Mouse (Mus musculus): ENCODE measurements at regions not wholly inside any gene's neighbourhood (a gene's known extent, or its start where the extent isn't known, plus 50 kb on each side); places are given as distances from the start of the nearest gene placed in this dataset.

DNA sequence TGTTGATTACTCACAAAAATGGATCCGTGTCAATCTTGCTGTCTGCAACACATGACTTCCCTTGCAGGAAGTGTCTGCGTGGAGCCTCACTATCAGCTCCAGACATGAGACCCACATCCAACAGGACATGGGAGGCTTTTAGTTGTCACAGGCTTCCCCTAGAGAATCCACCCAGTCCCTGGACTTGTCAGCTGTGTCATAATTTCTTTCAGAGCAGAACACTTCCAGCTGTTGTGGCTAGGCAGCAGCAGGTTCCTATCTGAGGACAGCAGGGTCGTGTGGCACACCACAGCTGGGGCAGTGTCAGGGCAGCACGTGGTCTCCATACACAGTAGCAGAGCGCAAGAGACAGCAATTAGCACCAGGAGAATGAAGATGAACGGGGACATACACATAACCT is 161.8 kb upstream of the Tcf21 start:
- H3K27me3 ChIP-seq (ENCODE audit: insufficient read depth, poor library complexity, severe bottlenecking): no peaks in the 10 kb centered on the region
- H3K36me3 ChIP-seq: no peaks in the 10 kb centered on the region
- H3K9me3 ChIP-seq: no peaks in the 10 kb centered on the region
- DNase-seq (ENCODE audit: low spot score): peak; percentile 78
- H3K4me1 ChIP-seq: 0 out of 2 replicates have a peak, but pooled peaks cover 5% of the 10 kb centered on the region
- no peak overlapping the region for H3K4me3 ChIP-seq
- 48% methylated on average over 6 of the region's 6 CpGs for WGBS
- H3K27ac ChIP-seq: no peak overlapping the region

DNA sequence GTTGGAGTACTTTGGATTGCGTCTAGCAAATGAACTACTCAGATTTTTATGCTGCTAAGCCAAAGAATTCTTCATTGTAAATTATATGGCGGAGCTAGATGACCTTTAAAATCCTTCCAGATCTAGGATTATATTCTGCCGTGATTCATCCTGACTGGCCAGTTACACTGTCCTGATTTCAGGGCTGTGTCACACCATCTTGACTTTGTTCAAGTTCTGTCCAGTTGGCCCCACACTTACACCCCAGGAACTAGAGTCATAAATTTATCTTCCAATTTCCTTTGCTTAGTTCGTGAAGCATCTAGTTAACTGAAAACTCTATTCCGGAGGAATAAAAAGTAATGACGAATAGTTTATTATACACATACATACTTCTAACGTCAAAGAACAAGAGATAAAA is 158.5 kb upstream of the Tcf21 start:
- Histone ChIP-seq H3K36me3 (no peaks in the 10 kb centered on the region), H3K27ac (no peak overlapping the region), H3K27me3 (ENCODE audit: insufficient read depth, poor library complexity, severe bottlenecking) (no peaks in the 10 kb centered on the region), H3K4me1 (0 out of 2 replicates have a peak, but pooled peaks cover 5% of the 10 kb centered on the region), H3K9me3 (no peaks in the 10 kb centered on the region), H3K4me3 (no peak overlapping the region)
- DNase-seq (ENCODE audit: low spot score): no peak
- WGBS: 87% methylated on average over 7 of the region's 7 CpGs

DNA sequence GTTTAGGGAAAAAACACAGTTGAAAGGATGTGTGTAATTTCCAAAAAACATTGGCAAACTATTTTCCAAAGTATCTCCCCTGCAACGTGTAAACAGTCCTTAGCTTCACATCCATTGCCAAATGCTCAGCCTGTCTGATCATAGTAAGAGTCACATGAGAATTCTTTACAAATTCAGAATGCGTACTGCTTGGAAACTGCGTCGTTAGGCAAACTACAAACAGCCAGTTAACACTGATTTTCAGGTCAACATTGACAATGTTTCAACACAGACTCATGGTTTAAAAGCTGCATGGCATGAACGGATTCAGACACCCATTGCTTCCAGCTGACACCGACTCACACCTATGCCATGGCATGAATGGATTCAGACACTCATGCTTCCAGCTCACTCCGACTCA is 137.0 kb upstream of the Tcf21 start:
- no peaks in the 10 kb centered on the region for H3K27me3 ChIP-seq (ENCODE audit: insufficient read depth, poor library complexity, severe bottlenecking)
- H3K27ac ChIP-seq: no peak overlapping the region
- 84% methylated on average over 7 of the region's 7 CpGs for WGBS
- H3K4me3 ChIP-seq: no peak overlapping the region
- no peak for DNase-seq (ENCODE audit: low spot score)
- no peaks in the 10 kb centered on the region for H3K4me1 ChIP-seq
- no peaks in the 10 kb centered on the region for H3K9me3 ChIP-seq
- H3K36me3 ChIP-seq: no peaks in the 10 kb centered on the region

DNA sequence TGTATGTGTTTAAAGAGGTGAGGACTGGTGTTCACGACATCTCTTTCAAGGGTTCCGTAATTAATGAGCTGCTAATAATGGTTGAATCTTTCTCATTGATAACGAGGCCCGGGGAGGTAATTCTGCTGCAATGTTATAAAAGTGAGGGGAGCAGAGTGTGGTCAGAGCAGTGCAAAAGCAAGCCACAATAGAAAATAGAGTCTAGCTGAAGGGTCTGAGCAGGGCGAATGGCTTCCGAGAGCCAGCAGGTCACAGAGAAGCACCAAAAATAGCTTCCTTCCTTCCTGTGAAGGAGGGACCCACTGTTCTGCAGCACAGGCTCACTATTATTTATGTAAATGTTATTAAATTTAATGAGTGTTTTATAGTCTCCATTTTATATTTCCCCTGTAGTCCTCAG is 133.3 kb upstream of the Tcf21 start:
- H3K4me3 ChIP-seq: no peak overlapping the region
- H3K27ac ChIP-seq: no peak overlapping the region
- H3K4me1 ChIP-seq: no peaks in the 10 kb centered on the region
- H3K36me3 ChIP-seq: no peaks in the 10 kb centered on the region
- DNase-seq (ENCODE audit: low spot score): no peak
- no peaks in the 10 kb centered on the region for H3K9me3 ChIP-seq
- no peaks in the 10 kb centered on the region for H3K27me3 ChIP-seq (ENCODE audit: insufficient read depth, poor library complexity, severe bottlenecking)
- WGBS: 67% methylated on average over 6 of the region's 6 CpGs

DNA sequence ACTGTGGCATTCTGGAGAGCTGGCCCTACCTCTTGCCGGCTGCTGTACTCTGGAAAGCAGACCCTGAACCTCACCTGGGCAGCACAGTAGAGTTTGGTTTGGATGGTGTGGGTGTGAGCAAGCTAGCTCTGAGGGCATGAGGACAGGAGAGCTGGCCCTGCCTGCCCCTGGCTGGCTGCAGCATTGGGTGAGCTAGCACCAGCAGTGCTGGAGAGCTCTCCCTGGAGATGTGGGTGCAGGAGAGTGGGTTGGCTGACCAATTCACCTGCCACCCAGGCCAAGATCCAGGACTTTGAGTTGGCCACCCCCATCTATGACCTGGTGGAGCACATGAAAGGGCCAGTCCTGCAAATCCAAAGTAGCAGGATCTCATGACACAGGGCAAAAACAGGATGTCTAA is 124.3 kb upstream of the Tcf21 start:
- WGBS: 84% methylated on average over 1 of the region's 1 CpGs
- Histone ChIP-seq H3K27me3 (ENCODE audit: insufficient read depth, poor library complexity, severe bottlenecking) (no peaks in the 10 kb centered on the region), H3K9me3 (no peaks in the 10 kb centered on the region), H3K27ac (no peak overlapping the region), H3K4me1 (no peaks in the 10 kb centered on the region), H3K36me3 (no peaks in the 10 kb centered on the region), H3K4me3 (no peak overlapping the region)
- DNase-seq (ENCODE audit: low spot score): peak; percentile 64

DNA sequence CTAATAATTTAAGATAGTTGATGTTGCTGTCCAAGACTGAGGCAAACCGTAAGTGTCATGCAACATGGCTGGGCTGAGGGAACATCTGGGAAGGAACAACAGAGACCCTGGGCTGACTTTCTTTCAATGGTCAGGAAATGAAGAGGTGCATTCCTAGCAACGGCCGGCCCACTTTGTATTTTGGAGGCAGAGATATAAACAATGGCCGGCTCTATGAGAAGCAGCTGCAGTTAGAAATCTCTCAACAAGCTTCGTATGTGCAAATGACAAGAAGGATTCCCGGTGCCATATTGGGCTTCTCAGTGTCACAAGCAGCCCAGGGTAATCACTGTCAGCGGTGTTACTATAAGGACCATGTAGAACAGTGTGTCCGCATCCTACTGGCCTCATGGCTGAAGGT is 108.0 kb upstream of the Tcf21 start:
- Histone ChIP-seq H3K27me3 (ENCODE audit: insufficient read depth, poor library complexity, severe bottlenecking) (no peaks in the 10 kb centered on the region), H3K4me3 (no peak overlapping the region), H3K4me1 (peaks cover 5% of the 10 kb centered on the region; the same call in 1 of the 2 replicates), H3K27ac (no peak overlapping the region), H3K36me3 (no peaks in the 10 kb centered on the region), H3K9me3 (no peaks in the 10 kb centered on the region)
- no peak for DNase-seq (ENCODE audit: low spot score)
- 83% methylated on average over 8 of the region's 8 CpGs for WGBS

DNA sequence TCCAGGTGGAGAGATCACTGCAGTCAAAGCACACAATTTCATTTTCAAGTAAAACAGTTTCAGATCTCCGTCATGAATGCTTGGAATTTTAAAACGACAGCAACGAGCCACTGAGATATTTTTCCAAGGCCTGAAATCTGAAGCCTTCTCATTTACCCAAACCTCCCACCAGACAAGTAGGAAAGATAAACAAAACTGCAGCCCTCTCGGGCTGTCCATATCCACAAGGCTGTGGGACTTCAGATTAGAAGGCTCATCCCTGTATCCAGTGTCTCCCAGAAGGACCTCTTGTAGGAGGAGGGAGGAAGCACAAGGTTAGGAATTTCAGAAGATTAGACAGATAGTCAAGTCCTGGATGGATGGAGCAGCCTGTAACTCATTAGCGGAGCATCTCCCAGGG is 106.1 kb upstream of the Tcf21 start:
- Histone ChIP-seq H3K27ac (peak overlapping the region; percentile 13; the same call in 1 of the 2 replicates), H3K4me1 (peaks cover 5% of the 10 kb centered on the region; the same call in 1 of the 2 replicates), H3K27me3 (ENCODE audit: insufficient read depth, poor library complexity, severe bottlenecking) (no peaks in the 10 kb centered on the region), H3K4me3 (no peak overlapping the region), H3K36me3 (no peaks in the 10 kb centered on the region), H3K9me3 (no peaks in the 10 kb centered on the region)
- 13% methylated on average over 5 of the region's 5 CpGs for WGBS
- DNase-seq (ENCODE audit: low spot score): no peak

DNA sequence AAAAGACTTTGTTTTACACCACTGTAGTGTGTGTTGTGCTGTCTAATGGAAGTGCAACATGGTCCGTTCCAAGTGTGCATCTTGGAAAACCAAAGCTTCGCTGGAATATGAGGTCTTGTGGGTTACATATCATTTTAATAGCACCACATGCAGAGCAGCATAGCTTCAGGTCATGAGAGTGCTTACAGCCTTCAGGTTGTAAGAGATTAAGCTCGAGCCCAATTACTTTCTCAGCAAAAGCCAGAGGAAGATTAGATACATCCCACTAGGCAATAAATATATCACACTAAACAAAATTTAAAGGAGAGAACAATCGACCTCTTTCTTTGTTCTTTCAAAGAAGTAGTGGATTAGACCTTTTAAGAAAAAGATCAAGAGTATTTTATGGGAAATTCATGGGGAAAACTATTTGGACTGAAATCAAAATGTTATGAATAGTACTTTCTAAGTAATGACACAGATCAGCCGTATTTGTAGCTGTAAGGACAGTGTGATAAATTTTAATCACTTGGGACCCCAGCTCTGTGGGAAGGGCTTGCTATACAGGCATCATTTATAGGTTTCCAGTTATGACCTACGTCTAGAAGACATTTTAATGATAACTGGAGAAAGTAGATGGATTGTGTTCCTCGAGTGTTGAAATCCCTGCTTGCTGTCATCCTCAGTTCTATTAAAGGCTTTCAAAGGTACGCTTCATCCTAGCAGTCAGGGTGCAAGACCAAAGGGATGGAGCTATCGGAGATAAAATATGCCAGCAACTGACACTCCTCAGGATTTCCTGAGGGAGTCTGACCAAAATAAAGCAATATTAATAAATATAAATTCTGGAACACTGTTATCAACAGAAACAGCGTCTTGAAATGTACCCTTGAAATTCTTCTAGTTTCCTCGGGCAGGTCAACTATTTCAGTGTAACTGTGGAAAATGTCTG is 101.3 kb upstream of the Tcf21 start:
- Histone ChIP-seq H3K4me1 (peaks cover 3% of the 10 kb centered on the region; the same call in 1 of the 2 replicates), H3K9me3 (no peaks in the 10 kb centered on the region), H3K36me3 (no peaks in the 10 kb centered on the region), H3K4me3 (no peak overlapping the region), H3K27me3 (ENCODE audit: insufficient read depth, poor library complexity, severe bottlenecking) (no peaks in the 10 kb centered on the region), H3K27ac (no peak overlapping the region; the same call in 1 of the 2 replicates)
- 68% methylated on average over 11 of the region's 11 CpGs for WGBS
- DNase-seq (ENCODE audit: low spot score): no peak

DNA sequence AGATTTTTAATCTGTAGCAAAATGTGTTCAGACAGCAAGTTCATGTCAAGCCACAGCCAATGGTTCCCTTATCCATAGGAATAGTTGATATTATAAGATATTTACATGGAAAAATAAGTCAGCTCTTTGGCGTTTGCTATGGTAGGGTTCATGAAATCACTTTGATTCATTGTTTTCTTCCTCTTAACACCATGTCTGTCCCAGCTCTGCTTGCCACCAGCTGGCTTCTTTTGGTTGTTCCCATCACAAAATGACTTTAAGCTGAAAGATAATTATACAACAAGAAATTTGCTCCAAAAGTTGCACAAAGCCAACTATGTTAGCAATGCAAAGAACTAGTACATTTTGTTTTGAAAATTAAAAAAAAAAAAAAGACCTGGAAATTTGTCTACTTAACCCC is 99.9 kb upstream of the Tcf21 start:
- Histone ChIP-seq H3K27ac (no peak overlapping the region), H3K9me3 (no peaks in the 10 kb centered on the region), H3K36me3 (no peaks in the 10 kb centered on the region), H3K4me1 (no peaks in the 10 kb centered on the region), H3K4me3 (no peak overlapping the region), H3K27me3 (ENCODE audit: insufficient read depth, poor library complexity, severe bottlenecking) (no peaks in the 10 kb centered on the region)
- DNase-seq (ENCODE audit: low spot score): no peak
- 74% methylated on average over 1 of the region's 1 CpGs for WGBS

DNA sequence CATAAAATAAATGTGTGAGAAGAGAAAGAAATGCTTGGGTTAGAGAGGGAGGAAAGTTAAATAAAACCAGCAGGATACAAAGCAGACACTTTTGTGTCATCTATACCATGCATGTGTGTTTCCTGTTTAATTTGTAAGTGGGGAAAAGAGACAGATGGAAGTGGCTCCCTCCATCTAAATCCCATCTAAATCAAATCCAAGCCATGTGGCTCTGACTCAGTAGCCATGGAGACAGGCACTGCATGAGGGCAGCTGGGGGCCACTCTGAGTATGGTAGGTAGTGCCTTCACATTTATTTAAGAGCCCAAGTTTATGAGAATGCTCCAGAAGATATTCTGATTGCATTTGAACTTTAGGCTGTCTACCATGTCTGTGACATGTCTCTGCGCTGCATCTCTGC is 97.8 kb upstream of the Tcf21 start:
- Histone ChIP-seq H3K27ac (no peak overlapping the region; the same call in 1 of the 2 replicates), H3K27me3 (ENCODE audit: insufficient read depth, poor library complexity, severe bottlenecking) (no peaks in the 10 kb centered on the region), H3K4me3 (no peak overlapping the region), H3K9me3 (no peaks in the 10 kb centered on the region), H3K36me3 (no peaks in the 10 kb centered on the region), H3K4me1 (no peaks in the 10 kb centered on the region)
- no peak for DNase-seq (ENCODE audit: low spot score)
- WGBS: 90% methylated on average over 1 of the region's 1 CpGs

DNA sequence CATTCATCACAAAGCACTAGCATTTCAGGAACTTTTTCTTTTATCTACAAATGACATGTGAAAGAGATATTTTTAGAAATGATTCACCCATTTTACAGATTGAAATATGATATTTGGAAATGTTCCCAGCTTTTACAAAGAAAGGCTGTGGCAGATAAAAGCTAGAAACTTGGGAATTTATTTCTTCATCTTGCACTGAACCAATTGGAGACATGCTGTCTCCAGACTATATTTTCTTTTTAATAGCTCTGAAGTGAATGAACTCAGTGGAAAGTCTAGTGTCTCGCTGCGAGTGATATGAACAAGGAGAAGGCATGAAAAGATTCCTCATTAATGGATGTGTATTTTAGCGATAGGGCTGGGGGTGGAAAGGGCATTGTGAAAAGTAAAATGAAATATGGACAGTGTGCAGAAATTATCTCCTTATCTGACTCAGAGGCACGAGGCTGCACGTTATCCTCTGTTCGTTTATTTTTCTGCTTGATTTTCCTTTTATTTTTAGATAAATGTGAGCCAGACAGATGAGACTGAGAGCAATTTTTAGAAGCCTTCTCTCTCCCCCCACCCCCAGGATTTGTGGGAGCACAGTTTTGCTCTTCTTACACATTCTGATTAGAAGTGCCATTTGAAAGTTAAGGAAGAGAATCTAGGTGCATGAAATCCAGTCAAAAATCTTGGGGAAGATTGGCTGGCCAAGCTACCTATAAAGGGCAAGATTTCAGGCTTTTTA is 96.0 kb upstream of the Tcf21 start:
- H3K4me1 ChIP-seq: no peaks in the 10 kb centered on the region
- no peak overlapping the region for H3K4me3 ChIP-seq
- no peak overlapping the region for H3K27ac ChIP-seq
- H3K36me3 ChIP-seq: no peaks in the 10 kb centered on the region
- DNase-seq (ENCODE audit: low spot score): no peak
- no peaks in the 10 kb centered on the region for H3K9me3 ChIP-seq
- H3K27me3 ChIP-seq (ENCODE audit: insufficient read depth, poor library complexity, severe bottlenecking): no peaks in the 10 kb centered on the region
- WGBS: 54% methylated on average over 6 of the region's 6 CpGs

DNA sequence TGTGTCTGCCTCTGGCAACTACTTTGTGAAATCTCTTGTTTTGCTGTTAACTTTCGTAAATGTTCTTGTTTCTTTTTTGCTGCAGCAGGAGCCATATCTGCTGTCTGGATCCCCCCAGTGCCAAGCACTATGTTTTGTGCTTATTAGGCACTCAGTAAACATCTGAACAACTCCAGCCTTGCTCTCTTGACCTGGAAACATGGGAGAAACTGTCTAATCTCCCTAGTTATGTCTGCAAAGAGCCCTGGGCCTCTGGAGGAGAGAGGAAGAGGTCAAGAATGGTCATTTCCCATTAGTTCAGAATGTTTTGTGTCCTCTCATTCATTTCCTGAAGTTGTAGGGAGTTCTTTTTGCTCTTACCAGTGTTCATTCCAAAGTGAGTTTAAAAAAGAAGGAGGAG is 93.1 kb upstream of the Tcf21 start:
- H3K36me3 ChIP-seq: no peaks in the 10 kb centered on the region
- H3K9me3 ChIP-seq: no peaks in the 10 kb centered on the region
- no peak overlapping the region for H3K27ac ChIP-seq
- 78% methylated on average over 1 of the region's 1 CpGs for WGBS
- H3K4me3 ChIP-seq: no peak overlapping the region
- no peak for DNase-seq (ENCODE audit: low spot score)
- no peaks in the 10 kb centered on the region for H3K27me3 ChIP-seq (ENCODE audit: insufficient read depth, poor library complexity, severe bottlenecking)
- 0 out of 2 replicates have a peak, but pooled peaks cover 2% of the 10 kb centered on the region for H3K4me1 ChIP-seq

DNA sequence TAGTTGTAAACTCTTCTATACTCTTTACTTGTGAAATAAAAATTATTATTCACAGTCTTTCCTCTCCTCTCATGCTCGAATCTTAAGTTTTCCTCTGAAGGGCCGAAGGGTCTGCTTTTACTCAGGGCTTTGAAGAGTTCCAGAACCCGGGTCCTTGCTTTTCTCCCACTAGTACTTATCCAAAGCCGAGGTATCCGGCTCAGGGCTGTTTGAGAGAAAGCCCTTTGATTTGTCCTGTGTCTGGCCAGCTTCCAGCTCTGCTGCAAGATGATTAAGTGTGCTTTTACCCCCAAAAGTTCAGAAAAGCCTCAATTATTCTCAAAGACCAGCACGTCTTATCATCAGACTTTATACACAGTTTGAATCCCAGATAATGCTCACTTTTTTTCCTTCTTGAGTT is 88.7 kb upstream of the Tcf21 start:
- no peak overlapping the region for H3K27ac ChIP-seq
- no peak for DNase-seq (ENCODE audit: low spot score)
- H3K4me3 ChIP-seq: no peak overlapping the region
- no peaks in the 10 kb centered on the region for H3K27me3 ChIP-seq (ENCODE audit: insufficient read depth, poor library complexity, severe bottlenecking)
- 0 out of 2 replicates have a peak, but pooled peaks cover 4% of the 10 kb centered on the region for H3K4me1 ChIP-seq
- H3K9me3 ChIP-seq: no peaks in the 10 kb centered on the region
- 41% methylated on average over 6 of the region's 6 CpGs for WGBS
- no peaks in the 10 kb centered on the region for H3K36me3 ChIP-seq
